ENCODE assay signal across 8 mouse cellular contexts in the genomic region with DNA sequence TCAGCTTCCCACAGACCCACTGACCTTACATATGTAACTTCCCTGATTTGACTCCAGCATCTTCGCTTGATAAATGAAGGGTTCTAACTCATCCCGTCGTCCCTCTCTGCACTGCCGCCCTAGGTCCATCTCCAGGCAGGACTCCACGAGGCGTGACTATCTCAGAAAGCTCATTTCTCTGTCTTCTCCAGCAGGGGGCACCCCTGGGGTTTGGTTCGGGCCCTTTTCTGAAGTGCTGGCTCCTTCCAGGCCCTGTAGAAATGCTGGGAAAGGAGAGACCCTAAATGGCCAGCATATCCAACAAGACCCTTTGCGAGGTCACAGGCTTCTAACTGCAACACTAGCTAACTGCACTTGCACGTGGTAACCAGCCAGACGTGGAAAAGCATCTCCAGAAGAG. TPM values are rescaled to one million over a fixed set of nuclear protein-coding genes. Genes with fewer than 3 reads are reported as not detected.
DNase-seq lines count a peak whose midpoint lies in the region; ATAC-seq and TF ChIP-seq lines count a peak whose summit lies in the region.

No protein-coding gene starts in this region.

- H3K27ac ChIP-seq in forebrain, embryonic 12.5 days, result no peak overlapping the region
- no peak overlapping the region for H3K27ac ChIP-seq in layer of hippocampus, adult 2 months

- no peak for ATAC-seq in forebrain, embryonic 12.5 days (ENCODE audit: low FRiP score)

- H3K4me1 ChIP-seq in forebrain, embryonic 12.5 days, result peaks cover 5% of the 10 kb centered on the region

- H3K27me3 ChIP-seq in forebrain, embryonic 12.5 days, result no peaks in the 10 kb centered on the region

- intact Hi-C loops in heart, postnatal 14 days (cut with DNase I), result loop anchor here (5.0 kb wide), 1 partner anchor 99 kb away; no protein-coding TSS in a partner anchor

- H3K36me3 ChIP-seq in forebrain, embryonic 12.5 days (replicated peaks), result no peaks in the 10 kb centered on the region

- H3K9ac ChIP-seq in forebrain, embryonic 12.5 days, result no peak overlapping the region

- no peak overlapping the region for H3K4me3 ChIP-seq in forebrain, embryonic 12.5 days (replicated peaks)
- no peak overlapping the region for H3K4me3 ChIP-seq in layer of hippocampus, adult 2 months

- H3K4me2 ChIP-seq in forebrain, embryonic 12.5 days, result peak overlapping the region; percentile 21; the same call in 1 of the 2 replicates

- H3K9me3 ChIP-seq in forebrain, embryonic 12.5 days, result 0 out of 2 replicates have a peak, but pooled peaks cover 2% of the 10 kb centered on the region

- WGBS in forebrain, embryonic 12.5 days, result 7% methylated on average over 10 of the region's 10 CpGs

- TF ChIP-seq CTCF in layer of hippocampus, adult 2 months (conservative IDR thresholded peaks at IDR 0.05), result peak; percentile 83

- DNase-seq in ES-CJ7 (ENCODE audit: low read depth, low spot score), result peak; percentile 70
- DNase-seq in brain, adult 2 months (ENCODE audit: low read depth, low spot score), result peak; percentile 58
- peak; percentile 68 to 73 for DNase-seq in heart, postnatal 14 days
- peak; percentile 55 to 62 for DNase-seq in layer of hippocampus, adult 2 months (ENCODE audit: low spot score in 2 of 2)
- DNase-seq in lung, postnatal 14 days, result peak; percentile 69
- peak; percentile 67 for DNase-seq in right cerebral cortex, postnatal 14 days
- DNase-seq in urinary bladder, postnatal 25 days (ENCODE audit: low spot score), result peak; percentile 68

RNA-seq across cellular contexts. Expression of gene Sfrp2, which starts 31.7 kb away (rescaled TPM):
- 84.3 and 105 TPM in 2 replicates for polyA plus RNA-seq in forebrain, embryonic 12.5 days (2016; fragmentation: Nextera tagmentation; extraction: Ambion mirVana)
- total RNA-seq in heart, postnatal 14 days (2021), result 10 to 100 TPM in 1 of 2 experiments, 1 to 10 TPM in 1; 9.1 to 13.2 TPM
- total RNA-seq in layer of hippocampus, adult 2 months (2021), result 1 to 10 TPM in 1 of 2 experiments, under 1 TPM in 1; 0.90 to 1.2 TPM

RNA-seq across cellular contexts. Expression of gene Tlr2, which starts 43.7 kb away (rescaled TPM):
- 0.60 and 0.88 TPM in 2 replicates for polyA plus RNA-seq in forebrain, embryonic 12.5 days (2016; fragmentation: Nextera tagmentation; extraction: Ambion mirVana)
- total RNA-seq in heart, postnatal 14 days (2021), result 1 to 10 TPM; 2.0 to 2.2 TPM
- under 1 TPM; 0.44 to 0.77 TPM for total RNA-seq in layer of hippocampus, adult 2 months (2021)

Comparison
In these comparisons a context has a peak if more than half of its experiments do, and no peak if none do; other contexts are left out.
1. RNA of gene Sfrp2, which starts 31.7 kb away (total RNA-seq): 9.1 to 13.2 TPM in heart, postnatal 14 days; 0.90 to 1.2 TPM in layer of hippocampus, adult 2 months; every median in the first group is over 4 times any median in the second.
2. Peak in every context shown above with its lines, with median percentiles within 50 percentile points of each other: DNase-seq.